ENCODE assay signal across 10 mouse cellular contexts in the genomic region with DNA sequence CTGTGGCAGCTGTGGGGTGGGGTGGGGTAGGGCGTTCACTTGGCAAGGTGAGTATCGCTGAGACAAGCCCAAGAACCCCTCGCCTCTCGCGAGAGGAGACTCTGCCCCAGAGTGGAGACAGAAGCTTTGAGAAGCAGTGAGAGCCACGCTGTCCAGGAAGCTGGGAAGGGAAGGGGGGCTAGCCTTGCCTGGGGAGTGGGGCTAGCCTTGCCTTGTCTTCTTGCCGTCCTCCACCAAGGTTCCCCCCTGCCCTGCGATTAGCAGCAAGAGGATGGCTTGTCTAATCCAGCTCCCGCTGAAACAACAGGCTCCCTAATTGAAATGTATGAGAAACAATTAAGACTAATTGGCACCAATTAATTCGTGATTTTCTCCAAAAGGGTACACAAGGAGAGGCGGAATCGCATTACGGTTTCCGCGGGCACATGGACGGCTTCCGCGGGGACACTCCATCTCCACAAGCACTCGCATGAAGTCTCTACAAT.
DNase-seq lines count a peak whose midpoint lies in the region; ATAC-seq lines count a peak whose summit lies in the region.
"Had no signal": no experiment of that assay in that cellular context is flagged by ENCODE, and none has a peak within 500 bp of the region (broad histone marks: within the 10 kb centered on the region; RNA-seq: fewer than 3 reads in every experiment).

No protein-coding gene starts in this region.

- H3K9me3 ChIP-seq in midbrain, embryonic 12.5 days = no peaks in the 10 kb centered on the region
- H3K9me3 ChIP-seq in midbrain, embryonic 16.5 days (replicated peaks; ENCODE audit: control insufficient read depth, low read length, poor library complexity, severe bottlenecking) = no peaks in the 10 kb centered on the region
- H3K9me3 ChIP-seq in embryonic facial prominence, embryonic 10.5 days = no peaks in the 10 kb centered on the region
- no peaks in the 10 kb centered on the region for H3K9me3 ChIP-seq in forebrain, embryonic 15.5 days
- no peaks in the 10 kb centered on the region for H3K9me3 ChIP-seq in neural tube, embryonic 15.5 days (replicated peaks)

- H3K4me1 ChIP-seq in midbrain, embryonic 12.5 days = peaks cover 31% of the 10 kb centered on the region
- H3K4me1 ChIP-seq in midbrain, embryonic 16.5 days (ENCODE audit: control insufficient read depth, insufficient read depth, low read length) = peaks cover 6% of the 10 kb centered on the region; the same call in 1 of the 2 replicates
- H3K4me1 ChIP-seq in embryonic facial prominence, embryonic 10.5 days = peaks cover 80% of the 10 kb centered on the region
- peaks cover 27% of the 10 kb centered on the region for H3K4me1 ChIP-seq in forebrain, embryonic 15.5 days
- H3K4me1 ChIP-seq in neural tube, embryonic 15.5 days = peaks cover 28% of the 10 kb centered on the region

- H3K9ac ChIP-seq in midbrain, embryonic 12.5 days (replicated peaks) = no peak overlapping the region
- no peak overlapping the region for H3K9ac ChIP-seq in midbrain, embryonic 16.5 days (ENCODE audit: low read depth, low read length)
- H3K9ac ChIP-seq in forebrain, embryonic 15.5 days (replicated peaks) = no peak overlapping the region
- no peak overlapping the region for H3K9ac ChIP-seq in neural tube, embryonic 15.5 days (replicated peaks)

- peak; percentile 56; the same call in 1 of the 2 replicates for ATAC-seq in midbrain, embryonic 12.5 days (ENCODE audit: low FRiP score, low read depth)
- ATAC-seq in midbrain, embryonic 16.5 days = no peak
- ATAC-seq in forebrain, embryonic 15.5 days (replicated peaks) = peak; percentile 76
- peak; percentile 21; the same call in 1 of the 2 replicates for ATAC-seq in neural tube, embryonic 15.5 days (ENCODE audit: low FRiP score)
- no peak for ATAC-seq in granulocyte monocyte progenitor cell, adult 5-6 weeks (replicated peaks; ENCODE audit: poor library complexity, severe bottlenecking)

- 56% methylated on average over 19 of the region's 19 CpGs for WGBS in midbrain, embryonic 12.5 days
- 44% methylated on average over 19 of the region's 19 CpGs for WGBS in midbrain, embryonic 16.5 days
- WGBS in embryonic facial prominence, embryonic 10.5 days = 35% methylated on average over 19 of the region's 19 CpGs
- 12% methylated on average over 19 of the region's 19 CpGs for WGBS in forebrain, embryonic 15.5 days
- 37% methylated on average over 19 of the region's 19 CpGs for WGBS in neural tube, embryonic 15.5 days

- H3K36me3 ChIP-seq in midbrain, embryonic 12.5 days = no peaks in the 10 kb centered on the region
- H3K36me3 ChIP-seq in midbrain, embryonic 16.5 days (ENCODE audit: control insufficient read depth, insufficient read depth, low read length) = no peaks in the 10 kb centered on the region
- no peaks in the 10 kb centered on the region; the same call in 1 of the 2 replicates for H3K36me3 ChIP-seq in embryonic facial prominence, embryonic 10.5 days (replicated peaks)
- no peaks in the 10 kb centered on the region for H3K36me3 ChIP-seq in forebrain, embryonic 15.5 days
- H3K36me3 ChIP-seq in neural tube, embryonic 15.5 days = no peaks in the 10 kb centered on the region

- peak; percentile 52 for DNase-seq in embryonic facial prominence, embryonic 10.5 days (ENCODE audit: low spot score)
- DNase-seq in adrenal gland, adult 8-10 months = no peak
- DNase-seq in kidney, adult 11 months = no peak
- DNase-seq: thymus, postnatal 36 days had no signal

- peaks cover 49% of the 10 kb centered on the region for H3K27me3 ChIP-seq in midbrain, embryonic 12.5 days
- no peaks in the 10 kb centered on the region; the same call in 1 of the 2 replicates for H3K27me3 ChIP-seq in midbrain, embryonic 16.5 days (ENCODE audit: control insufficient read depth, insufficient read depth, low read depth, low read length)
- H3K27me3 ChIP-seq in embryonic facial prominence, embryonic 10.5 days (replicated peaks; ENCODE audit: low read depth, poor library complexity, severe bottlenecking) = peaks cover 79% of the 10 kb centered on the region
- no peaks in the 10 kb centered on the region for H3K27me3 ChIP-seq in forebrain, embryonic 15.5 days
- H3K27me3 ChIP-seq in neural tube, embryonic 15.5 days (replicated peaks) = peaks cover 67% of the 10 kb centered on the region

- H3K27ac ChIP-seq in midbrain, embryonic 12.5 days (replicated peaks) = no peak overlapping the region
- no peak overlapping the region for H3K27ac ChIP-seq in midbrain, embryonic 16.5 days (ENCODE audit: low read length)
- peak overlapping the region; percentile 58; the same call in 1 of the 2 replicates for H3K27ac ChIP-seq in embryonic facial prominence, embryonic 10.5 days (replicated peaks)
- no peak overlapping the region for H3K27ac ChIP-seq in forebrain, embryonic 15.5 days (replicated peaks)
- H3K27ac ChIP-seq in neural tube, embryonic 15.5 days (replicated peaks) = no peak overlapping the region

- H3K4me3 ChIP-seq in midbrain, embryonic 12.5 days = no peak overlapping the region
- no peak overlapping the region for H3K4me3 ChIP-seq in midbrain, embryonic 16.5 days (ENCODE audit: low read depth, low read length)
- H3K4me3 ChIP-seq in embryonic facial prominence, embryonic 10.5 days = no peak overlapping the region
- H3K4me3 ChIP-seq in forebrain, embryonic 15.5 days = peak overlapping the region; percentile 22
- no peak overlapping the region for H3K4me3 ChIP-seq in neural tube, embryonic 15.5 days (replicated peaks)

- H3K4me2 ChIP-seq in midbrain, embryonic 12.5 days (replicated peaks) = no peak overlapping the region
- H3K4me2 ChIP-seq in midbrain, embryonic 16.5 days (ENCODE audit: low read length) = no peak overlapping the region
- H3K4me2 ChIP-seq in forebrain, embryonic 15.5 days (replicated peaks) = peak overlapping the region; percentile 42
- peak overlapping the region; percentile 26; the same call in 1 of the 2 replicates for H3K4me2 ChIP-seq in neural tube, embryonic 15.5 days
- H3K4me2 ChIP-seq: liver, embryonic 11.5 days had no signal

Comparison
In these comparisons a context has a peak if more than half of its experiments do, and no peak if none do; other contexts are left out.
1. ATAC-seq: peak in midbrain, embryonic 12.5 days (single experiment), forebrain, embryonic 15.5 days (single experiment) and neural tube, embryonic 15.5 days (single experiment); none in midbrain, embryonic 16.5 days (single experiment) and granulocyte monocyte progenitor cell, adult 5-6 weeks (single experiment).
2. H3K4me2 ChIP-seq: peak in forebrain, embryonic 15.5 days (single experiment) and neural tube, embryonic 15.5 days (single experiment); none in midbrain, embryonic 12.5 days (single experiment) and midbrain, embryonic 16.5 days (single experiment).